Mouse (Mus musculus): Measurements from ENCODE around the gene Vmn2r112.
"Not testable (repeated sequence)": the region's sequence is repeated elsewhere in the genome, so short reads cannot be mapped to it uniquely, and the experiment has no call there.

Gene Vmn2r112

GRCm38 (mm10) chr17:22600651-22601050, at the start of gene Vmn2r112:
TSS of gene Vmn2r112 (plus strand) at chr17:22600951.
- not testable (repeated sequence) for DNase-seq

- not testable (repeated sequence) for DNase-seq
Measured at GRCm38 (mm10) chr17:22573382-22573781, 27.4 kb upstream of the Vmn2r112 start, which contains the start of gene Vmn2r111. TSS of gene Vmn2r111 (minus strand) at chr17:22573482.

GRCm38 (mm10) chr17:22630646-22631045, 29.9 kb downstream of the Vmn2r112 start:
- no peak for DNase-seq

Data from cerebellum, postnatal 10 days (tissue).